Mouse (Mus musculus) c-Kit-negative CD71-positive TER-119-positive erythroid progenitor cells, embryonic 14.5 days (primary cell): ENCODE measurements around the gene Mitd1.

Source experiments
- DNase-seq: peaks from one replicate; pipeline ENCODE4 v3.0.0-alpha.2; 2013; ENCODE audit warnings: low read depth, low spot score

The Mitd1 gene

GRCm38 (mm10) chr1:37890025-37890652 is at the start of gene Mitd1, which contains the start of gene Mrpl30:
Gene Mitd1 (minus strand): TSS chr1:37890411.
Gene Mrpl30 (plus strand): TSS chr1:37890477.
- DNase-seq = peak; percentile 88

- no peak for DNase-seq
These were observed 41.6 kb upstream of the Mitd1 start for GRCm38 (mm10) chr1:37931806-37932205.

- DNase-seq = no peak
These were observed 35.8 kb upstream of the Mitd1 start for GRCm38 (mm10) chr1:37925971-37926370.

GRCm38 (mm10) chr1:37922536-37922935 is 32.3 kb upstream of the Mitd1 start:
- no peak for DNase-seq

GRCm38 (mm10) chr1:37918096-37918495 is 27.9 kb upstream of the Mitd1 start:
- no peak for DNase-seq

GRCm38 (mm10) chr1:37917666-37918065 is 27.5 kb upstream of the Mitd1 start:
- no peak for DNase-seq

GRCm38 (mm10) chr1:37916393-37916792 is 26.2 kb upstream of the Mitd1 start, which contains the start of gene Lyg2:
Gene Lyg2 (minus strand): TSS chr1:37916493.
- no peak for DNase-seq

- no peak for DNase-seq
These were observed 22.5 kb upstream of the Mitd1 start for GRCm38 (mm10) chr1:37912751-37913150.

- no peak for DNase-seq
These were observed 13.0 kb upstream of the Mitd1 start for GRCm38 (mm10) chr1:37903178-37903577.

GRCm38 (mm10) chr1:37900288-37900687 is 10.1 kb upstream of the Mitd1 start:
- DNase-seq = no peak

GRCm38 (mm10) chr1:37899816-37900215 is 9.6 kb upstream of the Mitd1 start:
- no peak for DNase-seq

GRCm38 (mm10) chr1:37894606-37895005 is 4.4 kb upstream of the Mitd1 start:
- DNase-seq = no peak

- DNase-seq = no peak
These were observed 1.2 kb upstream of the Mitd1 start for GRCm38 (mm10) chr1:37891400-37891799.

GRCm38 (mm10) chr1:37889206-37889605 is 1.0 kb downstream of the Mitd1 start:
- DNase-seq = no peak

GRCm38 (mm10) chr1:37884451-37884850 is 5.8 kb downstream of the Mitd1 start:
- peak; percentile 91 for DNase-seq

- no peak for DNase-seq
These were observed 6.8 kb downstream of the Mitd1 start for GRCm38 (mm10) chr1:37883411-37883810.

GRCm38 (mm10) chr1:37877736-37878460 is 12.3 kb downstream of the Mitd1 start:
- no peak for DNase-seq

- no peak for DNase-seq
These were observed 17.1 kb downstream of the Mitd1 start for GRCm38 (mm10) chr1:37873157-37873556.

- peak; percentile 62 for DNase-seq
These were observed 17.8 kb downstream of the Mitd1 start for GRCm38 (mm10) chr1:37872131-37873067.

- no peak for DNase-seq
These were observed 18.5 kb downstream of the Mitd1 start, which contains the start of gene Lipt1 for GRCm38 (mm10) chr1:37871704-37872103. Gene Lipt1 (plus strand): TSS chr1:37871738.

- DNase-seq = no peak
These were observed 20.8 kb downstream of the Mitd1 start for GRCm38 (mm10) chr1:37869362-37869761.

GRCm38 (mm10) chr1:37868640-37869039 is 21.6 kb downstream of the Mitd1 start:
- DNase-seq = no peak
